Mouse (Mus musculus) kidney, adult 9 months (tissue): Measurements from ENCODE around the gene Vinac1.

Experiments used
- DNase-seq: peaks from one replicate; pipeline ENCODE4 v3.0.0; 2022

Gene Vinac1

DNA sequence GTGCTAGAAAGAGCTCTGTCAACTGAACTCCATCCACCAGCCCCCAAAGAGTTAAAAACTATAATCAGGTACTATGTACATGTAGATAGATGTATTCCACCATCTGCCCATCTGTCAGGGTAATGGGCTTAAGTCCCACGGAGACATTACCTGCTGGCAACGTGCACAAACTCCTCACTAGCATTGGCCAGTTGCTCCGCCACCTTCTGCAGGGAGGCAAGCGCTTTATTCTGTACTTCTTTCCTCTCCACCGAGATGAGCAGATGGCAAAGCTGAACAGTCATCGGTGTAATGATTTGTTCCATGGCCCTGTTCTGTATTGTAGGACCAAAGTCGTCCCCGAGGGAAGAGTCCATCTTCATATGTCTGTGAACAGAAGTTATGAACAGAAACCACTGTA lies at the start of gene Vinac1:
Gene Vinac1, minus strand, starts transcription at position 362 of the 400 bp plus-strand sequence.
- no peak for DNase-seq

DNA sequence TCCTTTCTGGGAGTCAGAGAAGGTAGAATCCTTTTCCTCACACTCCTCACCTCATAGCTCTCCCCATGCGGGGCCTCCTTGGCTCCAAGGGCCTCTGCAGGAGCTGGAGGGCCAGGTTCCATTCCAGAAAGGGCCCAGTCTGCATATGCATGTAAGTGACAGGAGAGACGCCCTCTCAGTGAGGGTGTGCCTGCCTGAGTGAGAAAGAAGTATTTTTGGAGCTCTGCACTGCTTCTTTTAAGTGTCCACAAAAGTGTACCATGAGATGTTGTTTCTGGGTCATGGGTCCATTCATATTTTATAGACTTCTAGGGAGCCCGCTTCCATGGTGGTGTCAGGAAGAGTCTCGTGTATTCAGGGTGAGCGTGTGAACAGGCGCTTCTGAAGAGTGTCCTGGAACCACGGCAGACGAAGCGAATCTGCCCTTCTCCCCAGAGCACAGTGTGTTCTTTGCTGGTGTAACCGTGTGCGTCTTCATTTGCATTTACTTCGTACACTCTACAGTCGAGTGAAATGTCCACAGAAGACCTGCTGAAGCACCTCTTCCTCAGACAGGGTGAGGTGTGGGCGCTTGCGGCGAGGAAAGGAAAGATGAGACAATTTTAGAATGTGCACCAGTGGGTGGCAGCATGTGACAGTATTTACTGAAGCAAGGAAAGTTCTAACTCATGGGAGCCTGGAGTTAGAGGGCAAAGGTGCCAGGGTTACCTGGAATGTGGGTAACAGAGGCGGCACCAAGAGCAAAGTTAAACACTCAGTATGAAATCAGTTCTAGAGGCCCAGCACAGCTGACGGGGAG lies 46.2 kb upstream of the Vinac1 start:
- DNase-seq, result peak; percentile 74

DNA sequence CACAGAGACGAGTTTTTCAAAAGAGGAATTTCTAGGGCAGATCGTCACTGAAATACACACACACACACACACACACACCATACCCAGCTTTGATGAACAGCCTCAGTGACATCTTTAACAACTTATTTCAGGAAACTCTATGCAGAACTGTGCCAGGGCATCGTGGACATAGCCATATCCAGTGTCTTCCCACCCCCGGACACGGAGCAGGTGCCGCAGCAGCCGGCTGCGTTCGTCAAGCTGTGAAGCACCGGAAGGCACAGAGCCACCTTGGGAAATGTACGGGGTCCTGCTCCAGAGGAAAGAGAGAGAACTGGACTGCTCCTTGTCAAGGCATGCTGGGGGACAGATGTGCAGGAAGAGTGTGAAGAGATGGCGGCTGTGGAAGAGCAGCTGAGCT lies 44.8 kb upstream of the Vinac1 start:
- DNase-seq, result no peak

DNA sequence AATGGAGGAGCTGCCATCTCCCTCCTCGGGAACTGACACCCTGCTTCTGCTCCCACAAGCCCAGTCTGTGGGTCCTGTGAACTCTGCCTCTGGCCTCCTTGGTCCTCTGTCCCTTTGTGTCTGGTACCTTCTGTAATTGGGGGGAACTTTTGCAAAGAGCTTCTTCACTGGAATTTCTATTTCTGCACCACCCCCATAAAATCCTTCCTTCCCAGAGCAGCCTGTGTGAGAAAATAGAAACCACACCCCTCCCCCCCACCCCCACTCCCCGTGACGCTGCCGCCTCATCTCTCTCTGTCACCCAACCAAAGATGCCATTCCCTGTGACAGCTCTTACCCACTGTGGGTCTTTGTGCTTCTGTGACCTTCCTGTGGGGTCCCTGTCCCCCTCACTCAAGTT lies 42.4 kb upstream of the Vinac1 start:
- no peak for DNase-seq

DNA sequence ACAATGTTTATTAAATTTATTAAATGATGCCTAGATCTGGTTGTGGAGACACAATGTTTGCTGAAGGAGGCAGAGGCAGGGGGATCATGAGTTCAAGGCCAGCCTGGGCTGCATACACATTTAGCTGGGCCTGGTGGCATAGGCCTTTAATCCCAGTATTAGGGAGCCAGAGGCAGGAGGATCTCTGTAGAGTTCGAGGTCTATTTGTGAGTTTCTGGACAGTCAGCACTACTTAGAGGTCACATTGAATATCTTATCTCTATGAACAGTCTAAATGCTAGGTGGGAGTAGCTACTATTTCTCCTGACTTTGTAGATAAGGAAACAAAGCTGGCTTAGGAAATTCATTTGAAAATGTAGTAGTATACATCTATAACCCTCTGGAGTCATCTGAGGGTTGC lies 39.5 kb upstream of the Vinac1 start:
- DNase-seq, result no peak

DNA sequence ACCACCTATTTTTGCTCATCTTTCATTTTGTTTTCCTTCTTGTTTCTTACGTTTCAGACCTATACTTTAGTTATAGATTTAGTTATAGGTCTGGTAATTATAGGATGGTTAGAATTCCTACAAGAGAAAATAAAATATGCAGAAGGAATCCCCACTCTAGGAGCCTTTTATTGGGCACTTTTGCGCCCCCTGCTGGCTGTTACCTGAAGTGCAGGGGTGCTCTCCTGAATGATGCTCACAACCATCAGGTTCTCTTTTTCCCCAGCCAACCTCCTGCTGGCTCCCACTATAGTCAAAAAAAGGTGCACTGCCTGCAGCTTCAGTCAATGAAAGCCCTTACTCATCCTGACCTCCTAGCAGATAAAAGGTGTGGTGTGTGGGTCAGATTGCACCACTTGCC lies 37.0 kb upstream of the Vinac1 start:
- DNase-seq, result peak; percentile 21

DNA sequence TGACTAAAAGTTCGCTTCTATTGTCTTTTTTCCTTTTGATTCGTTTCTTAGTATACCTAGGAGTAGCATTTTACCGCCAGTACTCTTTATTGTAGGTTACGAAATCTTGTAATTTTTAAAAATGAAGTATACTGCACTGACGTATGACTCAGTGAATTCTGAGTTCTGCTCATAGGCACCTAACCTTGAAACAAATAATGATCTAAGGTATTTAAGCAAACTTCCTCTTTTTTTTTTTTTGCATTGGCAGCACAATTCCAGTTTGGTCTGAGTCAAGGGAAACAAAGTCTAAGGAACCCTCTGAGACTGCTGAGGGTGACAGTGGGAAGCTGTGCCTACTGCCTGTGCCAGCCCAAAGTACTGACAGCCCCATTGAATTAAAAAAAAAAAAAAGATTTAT lies 35.5 kb upstream of the Vinac1 start:
- DNase-seq, result no peak

DNA sequence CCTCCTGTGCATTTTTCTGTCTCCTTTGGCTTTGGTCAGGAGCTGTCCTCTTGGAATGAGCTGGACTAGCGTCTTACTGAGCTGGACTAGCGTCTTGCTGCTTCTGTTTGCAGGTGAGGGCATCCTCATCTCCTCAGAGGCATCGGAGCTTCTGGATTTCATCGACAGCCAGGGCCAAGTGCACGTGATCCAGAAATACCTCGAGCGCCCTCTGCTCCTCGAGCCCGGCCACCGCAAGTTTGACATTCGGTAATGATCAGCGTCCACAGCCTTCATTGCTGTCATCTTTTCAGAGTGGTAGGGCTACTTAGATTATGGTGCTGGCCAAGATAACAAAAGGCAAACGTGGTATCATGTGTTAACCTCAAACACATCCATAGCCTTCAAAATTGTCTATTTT lies 33.1 kb upstream of the Vinac1 start:
- no peak for DNase-seq

DNA sequence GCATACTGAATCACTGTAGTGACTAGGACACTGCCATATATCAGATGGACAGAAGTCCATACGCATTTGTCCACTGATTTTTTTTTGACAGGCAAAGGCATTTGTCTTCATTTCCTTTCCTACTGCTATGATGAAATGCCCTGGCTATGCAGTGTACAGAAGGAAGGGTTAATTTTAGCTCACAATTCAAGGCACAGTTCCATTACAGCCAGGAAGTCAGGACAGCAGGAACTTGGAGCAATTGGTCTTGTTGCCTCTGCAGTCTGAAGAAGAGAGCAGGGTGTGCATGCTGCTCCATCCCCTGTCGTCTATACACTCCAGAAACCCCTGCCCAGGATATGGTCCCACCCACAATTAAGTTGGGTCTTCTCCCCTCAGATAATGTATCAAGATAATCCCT lies 31.2 kb upstream of the Vinac1 start:
- no peak for DNase-seq

DNA sequence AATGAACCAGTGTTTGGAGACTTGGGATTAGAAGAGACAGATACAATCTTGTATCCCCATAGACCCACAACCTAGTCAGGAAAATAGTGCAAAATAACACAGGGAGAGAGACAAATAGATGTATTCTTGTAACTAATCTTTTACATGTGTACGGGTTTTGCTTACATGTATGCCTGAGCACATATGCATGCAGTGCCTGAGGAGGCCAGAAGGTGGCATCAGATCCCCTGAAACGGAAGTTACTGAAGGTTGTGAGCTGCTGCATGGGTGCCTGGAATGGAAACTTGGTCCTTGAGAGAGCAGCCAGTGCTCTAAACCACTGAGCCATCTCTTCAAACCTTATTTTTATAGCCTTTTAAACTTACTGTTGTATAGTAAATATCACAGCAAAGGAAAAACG lies 30.3 kb upstream of the Vinac1 start:
- DNase-seq, result peak; percentile 31

DNA sequence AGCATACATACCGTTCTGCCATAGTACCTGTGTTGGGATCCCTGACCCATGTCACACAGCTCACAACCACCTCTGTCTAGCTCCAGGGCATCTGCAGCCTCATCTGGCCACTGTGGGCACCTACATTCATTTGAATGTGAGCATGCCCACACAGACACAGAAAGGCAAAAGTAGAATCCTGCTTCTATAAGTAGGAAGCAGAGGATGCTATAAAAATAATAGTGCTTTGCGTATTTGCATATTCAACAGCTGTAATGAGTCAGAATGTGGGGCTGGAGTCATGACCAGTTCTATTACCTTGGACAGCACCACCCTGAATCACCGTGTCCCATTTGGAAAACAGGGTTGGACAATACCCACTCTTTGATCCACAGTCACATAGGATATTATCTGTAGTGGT lies 22.3 kb upstream of the Vinac1 start:
- DNase-seq, result no peak

DNA sequence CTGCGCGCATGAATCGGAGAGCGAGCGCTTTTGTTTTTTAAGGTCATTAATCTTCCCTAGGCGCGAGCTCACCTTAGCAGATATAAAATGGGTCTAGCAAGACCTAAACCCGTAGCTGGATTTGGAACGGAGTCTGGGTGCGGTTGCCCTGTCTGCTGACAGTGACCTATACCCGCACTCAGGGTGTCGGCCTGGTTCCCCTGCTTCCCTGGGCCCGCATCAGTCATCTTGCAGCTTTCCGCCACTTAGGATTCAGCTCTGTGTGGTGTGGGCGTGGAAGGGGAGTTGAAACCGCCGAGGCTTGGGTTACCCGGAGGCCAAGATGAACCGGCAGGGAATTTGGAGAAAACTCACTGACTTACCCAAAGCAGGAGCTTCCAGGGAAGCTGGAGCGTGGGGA lies 18.4 kb upstream of the Vinac1 start:
- peak; percentile 29 for DNase-seq

DNA sequence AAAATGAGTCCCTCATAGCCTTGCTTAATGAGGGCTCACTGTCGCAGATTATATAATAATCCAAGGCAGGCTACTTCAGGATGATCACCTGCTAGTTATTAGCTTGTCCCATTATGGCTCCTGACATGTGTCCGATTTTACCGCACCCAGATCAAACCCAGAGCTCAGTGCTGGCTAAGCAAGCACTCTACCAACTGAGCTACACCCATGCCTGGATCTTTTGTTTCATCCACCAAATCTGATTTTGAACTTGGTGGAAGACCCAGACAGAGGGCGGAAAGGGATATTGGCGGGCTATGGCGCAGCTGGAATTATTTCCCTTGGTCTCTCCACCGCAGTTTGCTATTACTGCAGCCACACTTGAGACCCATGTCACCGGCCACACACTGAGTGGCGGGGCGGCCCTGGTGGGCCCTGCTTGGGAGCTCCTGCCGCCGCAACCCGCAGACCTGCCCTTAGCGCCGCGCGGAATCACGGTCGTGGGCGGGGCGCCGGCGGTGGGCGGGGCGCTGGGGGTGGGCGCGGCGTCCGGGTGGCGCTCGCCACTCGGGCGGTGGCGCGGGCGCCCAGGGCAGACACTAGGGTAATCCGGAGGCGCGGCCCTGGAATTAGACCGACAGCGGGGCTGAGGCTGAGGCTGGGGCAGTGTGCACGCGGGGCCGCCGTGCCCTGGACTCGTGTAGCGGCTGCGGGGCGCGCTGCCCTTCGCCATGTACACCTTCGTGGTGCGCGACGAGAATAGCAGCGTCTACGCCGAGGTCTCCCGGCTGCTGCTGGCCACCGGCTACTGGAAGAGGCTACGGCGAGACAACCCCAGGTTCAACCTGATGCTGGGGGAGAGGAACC lies 17.7 kb upstream of the Vinac1 start, which contains the start of gene Ttl:
Gene Ttl, plus strand, starts transcription at position 506 of the 846 bp plus-strand sequence.
- DNase-seq, result peak; percentile 80

DNA sequence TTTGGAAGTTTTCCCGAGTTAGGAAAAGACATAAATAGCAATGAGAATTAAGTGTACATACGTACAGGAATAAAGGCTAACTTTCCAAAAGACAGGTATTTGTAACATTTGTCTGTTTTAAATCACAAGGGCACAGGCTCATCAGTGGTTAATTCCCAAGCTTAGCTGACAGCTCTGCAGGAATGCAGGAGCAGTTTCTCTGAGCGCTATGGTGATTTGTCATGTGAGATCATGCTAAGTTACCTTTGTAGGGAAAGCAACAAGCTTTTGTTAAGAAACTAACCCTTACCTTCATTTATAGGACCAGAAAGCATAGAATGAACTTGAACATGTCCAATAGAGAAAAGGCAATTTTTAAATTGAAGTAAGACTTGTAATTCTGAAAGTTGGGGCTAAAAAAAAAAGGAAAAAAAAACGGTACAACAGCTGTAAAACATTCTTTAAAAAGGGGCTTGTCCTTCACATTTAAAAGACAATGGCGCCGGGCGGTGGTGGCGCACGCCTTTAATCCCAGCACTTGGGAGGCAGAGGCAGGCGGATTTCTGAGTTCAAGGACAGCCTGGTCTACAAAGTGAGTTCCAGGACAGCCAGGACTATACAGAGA lies 13.6 kb upstream of the Vinac1 start:
- DNase-seq, result no peak

DNA sequence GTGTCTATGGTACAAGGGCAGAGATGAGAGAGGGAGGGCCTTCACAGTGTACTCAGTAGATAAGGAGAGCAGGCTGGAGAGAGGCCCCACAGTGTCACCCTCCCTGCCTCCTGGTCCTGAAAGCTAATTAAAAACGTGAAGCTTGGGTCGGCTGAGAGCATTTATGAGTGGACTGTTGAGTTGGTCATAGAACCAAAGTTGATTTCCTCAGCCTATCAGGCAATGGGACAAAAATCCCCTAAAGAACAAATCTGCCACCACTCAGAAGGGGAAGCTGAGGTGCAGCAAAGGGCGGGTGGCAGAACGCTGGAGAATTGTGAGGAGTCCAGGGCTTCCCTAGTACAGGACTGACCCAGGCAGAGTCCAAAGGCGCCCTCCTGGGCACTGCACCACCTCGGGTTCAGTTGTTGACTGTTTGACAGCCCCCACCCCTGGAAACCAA lies 10.0 kb upstream of the Vinac1 start:
- no peak for DNase-seq

DNA sequence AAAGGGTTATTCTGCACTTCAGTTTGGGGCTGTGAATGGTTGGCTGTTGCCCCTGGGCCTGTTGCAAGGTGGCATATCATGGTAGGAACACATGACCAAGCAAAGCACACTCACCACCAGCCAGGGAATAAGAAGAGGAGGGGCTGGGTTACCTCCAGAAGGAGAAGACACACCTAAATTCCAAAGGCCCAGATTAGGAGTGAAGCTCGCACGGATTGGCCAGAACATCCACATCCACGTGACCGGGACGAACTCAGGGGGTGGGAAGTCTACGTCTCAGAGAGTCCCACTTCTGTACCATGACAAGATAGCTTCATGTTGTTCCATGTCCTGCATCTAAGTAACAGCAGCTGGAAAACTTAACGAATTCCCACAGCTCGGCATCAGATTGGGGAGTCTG lies 9.3 kb upstream of the Vinac1 start:
- DNase-seq, result no peak

DNA sequence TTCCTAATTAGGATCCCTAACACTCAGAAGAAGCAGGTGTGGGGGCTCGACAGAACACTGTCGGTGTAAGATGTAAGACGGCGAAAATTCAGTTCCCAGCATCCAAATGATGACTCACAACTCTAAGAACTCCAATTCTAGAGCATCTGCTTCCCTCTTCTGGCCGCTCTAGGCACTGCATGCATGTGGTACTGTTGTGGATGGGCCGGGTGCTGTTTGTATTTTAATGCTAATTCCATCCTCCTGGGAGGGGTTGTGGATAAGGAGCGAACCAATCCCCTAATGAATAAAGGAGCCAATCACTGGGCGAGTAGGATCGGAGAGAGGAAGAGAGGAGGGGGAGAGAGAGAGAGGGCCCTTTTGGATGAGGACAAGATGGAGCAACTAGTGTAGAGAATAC lies 8.6 kb upstream of the Vinac1 start:
- peak; percentile 17 for DNase-seq

DNA sequence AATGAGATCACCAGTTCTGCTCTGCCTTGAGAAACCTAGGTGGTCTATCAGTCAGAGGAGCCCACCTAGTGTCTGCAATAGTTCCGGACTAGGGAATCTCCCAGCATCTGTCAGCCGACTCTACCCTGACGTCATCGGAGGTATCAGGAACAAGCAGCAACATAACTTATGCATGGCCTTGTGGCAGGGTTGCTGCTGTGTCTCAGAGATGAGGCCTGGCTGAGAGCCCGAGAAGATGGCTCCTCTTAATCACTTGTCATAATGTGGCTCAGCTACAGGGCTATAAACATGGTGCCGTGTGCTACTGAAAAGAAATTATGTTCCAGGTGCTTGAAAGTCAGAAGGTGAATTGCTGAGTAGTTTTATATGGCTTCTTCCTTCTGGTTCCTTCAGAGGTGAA lies 7.8 kb upstream of the Vinac1 start:
- DNase-seq, result no peak

DNA sequence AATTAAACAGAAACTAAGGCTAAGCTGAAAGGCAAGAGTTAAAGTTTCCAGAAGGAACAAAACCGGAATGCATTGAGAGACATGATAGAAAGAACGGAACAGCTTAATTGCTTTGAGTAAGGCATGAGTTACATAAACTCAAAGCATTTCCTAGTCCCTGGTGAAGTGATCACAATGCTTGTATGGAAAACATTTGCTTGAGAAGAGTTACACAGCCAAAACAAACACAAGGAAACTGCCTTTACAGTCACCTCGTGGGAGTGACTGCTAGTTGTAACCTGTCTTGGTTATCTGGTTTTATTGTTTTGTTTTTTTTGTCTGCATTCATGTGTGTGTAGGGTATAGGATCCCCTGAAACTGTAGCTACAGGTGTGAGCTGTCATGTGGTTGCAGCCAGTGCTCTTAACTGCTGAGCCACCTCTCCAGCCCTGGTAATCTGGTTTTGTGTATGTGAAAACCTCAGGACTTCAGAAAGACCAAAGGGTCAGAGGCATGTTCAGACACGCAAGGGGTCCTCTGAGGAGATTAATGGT lies 4.5 kb upstream of the Vinac1 start:
- DNase-seq, result no peak

DNA sequence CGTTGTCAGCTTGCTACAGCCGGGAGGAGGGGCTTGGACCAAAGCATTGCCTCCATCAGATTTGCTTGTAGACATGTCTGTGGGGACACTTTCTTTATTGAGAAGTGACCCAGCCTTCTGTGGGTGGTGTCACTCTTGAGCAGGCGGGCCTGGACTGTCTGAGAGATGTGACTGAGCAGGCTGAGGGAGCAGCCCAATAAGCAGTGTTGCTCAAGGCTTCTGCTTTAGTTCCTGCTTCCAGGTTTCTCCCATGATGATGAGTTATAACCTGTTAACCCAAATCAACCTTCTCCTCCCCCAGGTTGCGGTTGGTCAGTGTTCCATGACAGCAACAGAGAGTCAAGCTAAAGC lies 1.2 kb downstream of the Vinac1 start:
- DNase-seq, result no peak

DNA sequence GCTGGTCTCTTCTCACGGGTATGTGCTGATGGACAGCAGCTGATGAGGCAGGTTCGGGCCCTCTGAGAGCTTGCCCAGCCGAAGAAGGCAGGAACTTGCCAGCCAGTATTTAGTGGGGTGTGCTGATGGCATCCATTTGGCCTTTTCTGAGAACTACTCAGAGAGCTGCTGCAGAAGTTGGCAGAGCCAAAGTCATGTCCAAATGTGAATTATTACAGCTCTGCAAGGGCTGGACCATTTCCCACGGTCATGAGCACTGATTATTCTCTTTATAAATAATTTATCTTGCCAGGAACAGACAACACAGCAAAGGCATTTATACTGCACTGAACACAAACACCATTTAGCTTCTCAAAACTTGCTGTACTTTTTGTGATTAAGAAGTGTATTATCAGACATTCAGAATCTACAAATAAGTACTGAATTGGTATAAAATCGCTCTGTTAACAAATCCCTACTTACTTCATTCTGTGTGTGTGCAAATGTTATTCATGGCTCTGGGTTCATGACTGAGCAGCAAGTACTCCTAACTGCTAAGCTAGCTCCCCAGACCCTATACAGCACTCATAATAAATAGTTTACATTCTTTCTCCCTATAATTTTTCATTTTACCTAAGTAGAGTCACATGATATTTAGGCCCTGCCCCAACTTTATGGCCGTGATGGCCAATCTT lies 1.7 kb downstream of the Vinac1 start:
- DNase-seq, result peak; percentile 8

DNA sequence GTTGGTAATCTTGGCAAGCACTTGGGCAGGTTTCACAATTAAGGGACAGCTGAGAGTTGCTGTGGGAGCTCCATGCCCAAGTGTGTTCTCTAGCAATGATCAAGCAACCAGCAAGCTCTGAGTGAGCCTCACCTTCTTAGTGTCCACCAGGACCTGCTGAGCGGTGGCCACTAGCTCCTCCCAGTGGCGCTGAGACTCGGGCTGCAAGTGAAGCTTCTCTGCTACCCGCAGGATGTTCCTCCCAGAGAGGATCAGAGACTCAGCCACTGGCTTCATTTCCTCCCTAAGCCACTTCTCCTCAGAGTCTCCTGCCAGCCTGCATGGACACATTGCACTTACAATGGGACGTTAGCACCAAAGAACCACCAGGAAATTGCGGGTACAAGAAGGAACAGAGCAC lies 7.4 kb downstream of the Vinac1 start:
- DNase-seq, result no peak
